Mouse (Mus musculus): ENCODE measurements at regions not wholly inside any gene's neighbourhood (a gene's known extent, or its start where the extent isn't known, plus 50 kb on each side); places are given as distances from the start of the nearest gene placed in this dataset.

DNA sequence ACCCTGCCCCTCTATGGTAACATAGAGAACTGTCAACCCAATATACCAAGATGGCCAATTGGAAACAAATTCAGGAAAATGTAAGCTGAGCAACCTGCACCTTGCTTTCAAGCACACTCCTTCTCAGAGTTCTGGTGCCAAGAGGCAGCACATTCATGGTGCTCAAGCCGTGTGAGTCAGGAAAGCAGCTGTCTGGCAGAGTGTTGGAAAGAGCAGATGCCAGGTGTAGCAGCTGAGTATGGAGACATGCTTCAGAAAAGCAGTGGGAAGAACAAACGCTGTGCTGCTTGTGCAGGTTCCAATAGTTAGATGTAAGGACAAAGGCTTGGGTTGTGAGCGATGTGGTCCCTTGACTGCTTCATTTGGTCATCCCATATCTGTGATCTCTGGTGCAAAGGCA, 794.0 kb upstream of the 4930452B06Rik start:
- no peak overlapping the region for H3K9ac ChIP-seq (replicated peaks; ENCODE audit: low read depth)

GRCm38 (mm10) chr14:9458856-9459255, 792.8 kb upstream of the 4930452B06Rik start:
- H3K27ac ChIP-seq (ENCODE audit: low read length), result no peak overlapping the region

More for the DNA sequence above, 794.0 kb upstream of the 4930452B06Rik start:
- WGBS, result 78% methylated on average over 3 of the region's 3 CpGs
- H3K27ac ChIP-seq (ENCODE audit: low read length), result no peak overlapping the region
- DNase-seq (ENCODE audit: low spot score) (no peak), ATAC-seq (no peak)
- no peaks in the 10 kb centered on the region for H3K27me3 ChIP-seq (replicated peaks; ENCODE audit: insufficient read depth, low read length)
- no peak for TF ChIP-seq EP300 (IDR thresholded peaks at IDR 0.05)
- no peak for TF ChIP-seq CTCF (IDR thresholded peaks at IDR 0.05)
- H3K36me3 ChIP-seq (ENCODE audit: insufficient read depth, low read length), result no peaks in the 10 kb centered on the region
- H3K4me1 ChIP-seq (ENCODE audit: insufficient read depth, low read depth, low read length), result no peaks in the 10 kb centered on the region
- no peaks in the 10 kb centered on the region for H3K9me3 ChIP-seq (ENCODE audit: low read length)
- H3K4me3 ChIP-seq (ENCODE audit: low read depth, low read length), result no peak overlapping the region
- no peak overlapping the region for H3K4me2 ChIP-seq (replicated peaks; ENCODE audit: low read depth, low read length)

DNA sequence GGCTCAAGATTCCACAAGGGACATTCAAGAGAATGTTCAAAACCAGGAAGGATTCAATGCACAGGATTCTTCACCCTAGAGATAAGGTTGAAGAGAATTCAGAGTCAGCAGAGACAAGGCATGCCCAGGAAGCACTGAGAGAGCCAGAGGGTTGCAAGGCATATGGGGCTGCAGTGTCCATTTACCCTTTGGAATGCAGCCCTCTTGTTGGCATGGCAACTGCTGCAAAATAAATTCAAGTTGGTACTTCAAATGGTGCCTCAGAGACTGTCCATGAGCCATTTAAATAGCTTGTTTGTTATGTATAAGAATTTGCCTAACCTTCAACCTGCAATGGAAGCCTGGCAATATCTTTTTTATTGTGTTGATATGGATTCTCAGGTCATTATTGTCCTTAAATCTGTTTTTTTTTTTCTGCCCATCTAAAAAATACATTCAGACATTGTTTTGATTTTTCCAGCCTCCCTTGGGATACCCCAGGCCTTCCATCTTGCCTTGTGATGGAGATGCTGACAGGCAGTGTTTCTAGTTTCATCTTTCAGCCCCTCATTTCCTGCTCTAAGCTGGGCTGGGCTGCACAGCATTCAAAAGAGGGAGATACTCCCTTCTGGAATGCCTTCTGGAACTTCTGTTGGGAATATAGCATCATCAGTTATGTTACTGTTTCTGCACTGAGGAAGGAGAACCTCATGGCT, 791.9 kb upstream of the 4930452B06Rik start:
- Histone ChIP-seq H3K4me2 (replicated peaks; ENCODE audit: low read depth, low read length) (no peak overlapping the region), H3K27ac (ENCODE audit: low read length) (no peak overlapping the region), H3K4me1 (ENCODE audit: insufficient read depth, low read depth, low read length) (no peaks in the 10 kb centered on the region), H3K4me3 (ENCODE audit: low read depth, low read length) (no peak overlapping the region), H3K9ac (replicated peaks; ENCODE audit: low read depth) (no peak overlapping the region), H3K36me3 (ENCODE audit: insufficient read depth, low read length) (no peaks in the 10 kb centered on the region), H3K9me3 (ENCODE audit: low read length) (no peaks in the 10 kb centered on the region), H3K27me3 (replicated peaks; ENCODE audit: insufficient read depth, low read length) (no peaks in the 10 kb centered on the region)
- ATAC-seq (no peak), DNase-seq (ENCODE audit: low spot score) (no peak)
- no peak for TF ChIP-seq EP300 (IDR thresholded peaks at IDR 0.05)
- no peak for TF ChIP-seq CTCF (IDR thresholded peaks at IDR 0.05)

More at GRCm38 (mm10) chr14:9458856-9459255, 792.8 kb upstream of the 4930452B06Rik start:
- Histone ChIP-seq H3K27me3 (replicated peaks; ENCODE audit: insufficient read depth, low read length) (no peaks in the 10 kb centered on the region), H3K4me1 (ENCODE audit: insufficient read depth, low read depth, low read length) (no peaks in the 10 kb centered on the region), H3K9ac (replicated peaks; ENCODE audit: low read depth) (no peak overlapping the region), H3K9me3 (ENCODE audit: low read length) (no peaks in the 10 kb centered on the region), H3K4me2 (replicated peaks; ENCODE audit: low read depth, low read length) (no peak overlapping the region), H3K36me3 (ENCODE audit: insufficient read depth, low read length) (no peaks in the 10 kb centered on the region), H3K4me3 (ENCODE audit: low read depth, low read length) (no peak overlapping the region)
- 34% methylated on average over 2 of the region's 2 CpGs for WGBS
- DNase-seq (ENCODE audit: low spot score) (no peak), ATAC-seq (no peak)
- TF ChIP-seq EP300 (IDR thresholded peaks at IDR 0.05) (no peak), CTCF (IDR thresholded peaks at IDR 0.05) (no peak)

DNA sequence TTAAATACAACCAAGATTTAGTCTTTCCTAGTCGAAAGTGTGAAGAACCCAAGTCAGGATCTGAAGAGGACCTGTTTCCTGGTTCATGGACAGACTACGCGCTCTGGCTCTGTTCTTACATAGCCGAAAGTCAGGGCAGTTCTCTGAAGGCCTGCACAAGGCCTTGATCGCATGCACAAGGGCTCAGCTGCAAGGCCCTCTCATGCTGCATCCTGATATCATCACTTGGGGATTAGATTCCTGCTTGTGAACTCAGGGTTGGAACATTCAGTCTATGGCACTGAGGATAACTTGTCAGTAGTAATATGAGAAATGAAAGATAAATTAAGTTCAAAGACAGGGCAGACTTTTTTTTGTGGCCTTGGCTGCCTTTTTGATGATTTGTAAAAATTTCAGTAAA, 789.9 kb upstream of the 4930452B06Rik start:
- no peak for TF ChIP-seq CTCF (IDR thresholded peaks at IDR 0.05)
- TF ChIP-seq EP300 (IDR thresholded peaks at IDR 0.05), result no peak
- Histone ChIP-seq H3K36me3 (ENCODE audit: insufficient read depth, low read length) (no peaks in the 10 kb centered on the region), H3K27ac (ENCODE audit: low read length) (no peak overlapping the region), H3K4me2 (replicated peaks; ENCODE audit: low read depth, low read length) (no peak overlapping the region), H3K4me1 (ENCODE audit: insufficient read depth, low read depth, low read length) (no peaks in the 10 kb centered on the region), H3K4me3 (ENCODE audit: low read depth, low read length) (no peak overlapping the region), H3K27me3 (replicated peaks; ENCODE audit: insufficient read depth, low read length) (no peaks in the 10 kb centered on the region), H3K9ac (replicated peaks; ENCODE audit: low read depth) (no peak overlapping the region), H3K9me3 (ENCODE audit: low read length) (no peaks in the 10 kb centered on the region)
- DNase-seq (ENCODE audit: low spot score), result no peak
- 86% methylated on average over 5 of the region's 5 CpGs for whole genome bisulfite sequencing
- no peak for ATAC-seq

- DNase-seq (ENCODE audit: low spot score) (peak; percentile 34), ATAC-seq (no peak)
- H3K9ac ChIP-seq (replicated peaks; ENCODE audit: low read depth), result no peak overlapping the region
- TF ChIP-seq EP300 (IDR thresholded peaks at IDR 0.05), result no peak
- no peak for TF ChIP-seq CTCF (IDR thresholded peaks at IDR 0.05)
- no peak overlapping the region for H3K4me2 ChIP-seq (replicated peaks; ENCODE audit: low read depth, low read length)
- no peak overlapping the region for H3K27ac ChIP-seq (ENCODE audit: low read length)
- no peaks in the 10 kb centered on the region for H3K27me3 ChIP-seq (replicated peaks; ENCODE audit: insufficient read depth, low read length)
- WGBS, result 34% methylated on average over 3 of the region's 3 CpGs
- H3K4me1 ChIP-seq (ENCODE audit: insufficient read depth, low read depth, low read length), result no peaks in the 10 kb centered on the region
- H3K36me3 ChIP-seq (ENCODE audit: insufficient read depth, low read length), result no peaks in the 10 kb centered on the region
- H3K9me3 ChIP-seq (ENCODE audit: low read length), result no peaks in the 10 kb centered on the region
- H3K4me3 ChIP-seq (ENCODE audit: low read depth, low read length), result no peak overlapping the region
Measured at GRCm38 (mm10) chr14:9449942-9450341, 783.9 kb upstream of the 4930452B06Rik start.

DNA sequence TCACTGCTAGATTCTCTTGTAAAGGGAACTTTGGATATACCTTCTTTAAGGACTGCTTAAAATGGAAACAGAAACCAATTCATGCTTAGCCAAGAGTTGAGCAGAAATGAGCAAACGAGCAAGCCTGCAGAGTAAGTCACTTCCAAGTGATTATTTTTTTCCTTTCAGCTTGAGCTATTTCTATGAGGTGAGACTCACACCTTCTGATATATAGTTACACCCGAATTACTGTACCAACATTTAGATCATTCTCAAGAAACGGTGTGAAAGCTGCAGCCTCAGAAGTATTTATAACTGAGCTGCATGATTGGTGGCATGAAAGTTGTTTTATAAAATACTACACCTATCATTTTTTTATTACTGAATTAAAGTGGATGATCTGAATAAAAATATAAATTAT, 771.9 kb upstream of the 4930452B06Rik start:
- no peaks in the 10 kb centered on the region for H3K4me1 ChIP-seq (ENCODE audit: insufficient read depth, low read depth, low read length)
- no peak overlapping the region for H3K9ac ChIP-seq (replicated peaks; ENCODE audit: low read depth)
- TF ChIP-seq CTCF (IDR thresholded peaks at IDR 0.05) (no peak), EP300 (IDR thresholded peaks at IDR 0.05) (no peak)
- H3K27me3 ChIP-seq (replicated peaks; ENCODE audit: insufficient read depth, low read length), result no peaks in the 10 kb centered on the region
- no peak overlapping the region for H3K27ac ChIP-seq (ENCODE audit: low read length)
- ATAC-seq (no peak), DNase-seq (ENCODE audit: low spot score) (no peak)
- H3K36me3 ChIP-seq (ENCODE audit: insufficient read depth, low read length), result no peaks in the 10 kb centered on the region
- no peak overlapping the region for H3K4me2 ChIP-seq (replicated peaks; ENCODE audit: low read depth, low read length)
- H3K4me3 ChIP-seq (ENCODE audit: low read depth, low read length), result no peak overlapping the region
- WGBS, result 69% methylated on average over 3 of the region's 3 CpGs
- no peaks in the 10 kb centered on the region for H3K9me3 ChIP-seq (ENCODE audit: low read length)

DNA sequence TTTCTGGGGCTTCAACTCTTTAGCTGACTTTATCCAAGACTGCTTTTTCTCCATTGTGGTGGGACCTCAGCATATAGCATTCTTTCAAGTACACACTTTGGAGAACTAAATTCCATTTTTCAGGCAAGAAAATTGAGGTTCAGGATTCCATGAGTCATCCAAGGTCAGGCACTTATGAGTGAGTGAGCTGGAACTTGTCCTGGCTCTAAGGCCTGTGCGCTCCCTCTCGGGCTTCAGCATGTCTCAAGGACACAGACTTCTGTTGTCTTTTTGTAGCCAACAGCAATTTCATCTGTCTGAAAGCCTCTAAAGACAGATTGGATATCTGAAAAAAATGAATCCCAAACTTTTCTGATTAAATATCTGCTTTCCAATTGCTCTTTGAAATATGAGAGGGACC, 769.1 kb upstream of the 4930452B06Rik start:
- no peak for DNase-seq (ENCODE audit: low spot score)
- no peak for TF ChIP-seq EP300 (IDR thresholded peaks at IDR 0.05)
- TF ChIP-seq CTCF (IDR thresholded peaks at IDR 0.05), result no peak
- 93% methylated on average over 2 of the region's 2 CpGs for WGBS
- H3K9me3 ChIP-seq (ENCODE audit: low read length), result no peaks in the 10 kb centered on the region
- H3K27me3 ChIP-seq (replicated peaks; ENCODE audit: insufficient read depth, low read length), result no peaks in the 10 kb centered on the region
- H3K4me1 ChIP-seq (ENCODE audit: insufficient read depth, low read depth, low read length), result no peaks in the 10 kb centered on the region
- no peak for ATAC-seq
- H3K27ac ChIP-seq (ENCODE audit: low read length), result no peak overlapping the region
- H3K36me3 ChIP-seq (ENCODE audit: insufficient read depth, low read length), result no peaks in the 10 kb centered on the region
- H3K4me2 ChIP-seq (replicated peaks; ENCODE audit: low read depth, low read length), result no peak overlapping the region
- H3K4me3 ChIP-seq (ENCODE audit: low read depth, low read length), result no peak overlapping the region
- H3K9ac ChIP-seq (replicated peaks; ENCODE audit: low read depth), result no peak overlapping the region
